ENCODE assay signal across 8 mouse cellular contexts in the genomic region with DNA sequence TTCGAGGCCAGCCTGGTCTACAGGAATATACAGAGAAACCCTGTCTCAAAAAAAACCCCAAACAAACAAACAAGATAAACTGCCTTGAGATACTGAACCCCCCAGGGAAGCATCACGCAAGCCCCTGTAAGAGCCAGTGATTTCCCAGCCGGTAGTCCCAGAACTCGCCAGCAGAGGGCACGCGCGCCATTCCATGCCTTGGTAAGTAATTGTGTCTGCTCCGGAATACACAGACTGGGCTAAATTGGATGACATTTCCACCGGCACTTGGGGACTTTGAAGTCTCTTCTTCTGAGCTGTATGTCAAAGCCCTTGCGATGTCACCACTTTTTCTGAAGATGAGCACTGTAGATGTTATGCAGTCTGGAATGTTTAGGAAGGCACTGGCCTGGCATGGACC. TPM values are rescaled to one million over a fixed set of nuclear protein-coding genes. Genes with fewer than 3 reads are reported as not detected.
A peak's percentile ranks its signal among the peaks of the same experiment; 100 is the strongest.
DNase-seq lines count a peak whose midpoint lies in the region; ATAC-seq lines count a peak whose summit lies in the region.

No protein-coding gene starts in this region.

- H3K4me1 ChIP-seq in liver, embryonic 12.5 days = peaks cover 35% of the 10 kb centered on the region
- peaks cover 9% of the 10 kb centered on the region; the same call in 1 of the 2 replicates for H3K4me1 ChIP-seq in limb, embryonic 13.5 days

- H3K4me3 ChIP-seq in liver, embryonic 12.5 days = no peak overlapping the region
- H3K4me3 ChIP-seq in limb, embryonic 13.5 days = no peak overlapping the region

- no peak overlapping the region for H3K27ac ChIP-seq in liver, embryonic 12.5 days
- no peak overlapping the region for H3K27ac ChIP-seq in limb, embryonic 13.5 days

- H3K36me3 ChIP-seq in liver, embryonic 12.5 days = peaks cover 41% of the 10 kb centered on the region
- H3K36me3 ChIP-seq in limb, embryonic 13.5 days = peaks cover 61% of the 10 kb centered on the region

- H3K4me2 ChIP-seq in liver, embryonic 12.5 days = no peak overlapping the region
- H3K4me2 ChIP-seq in limb, embryonic 13.5 days (replicated peaks) = no peak overlapping the region

- no peak for ATAC-seq in liver, embryonic 12.5 days
- ATAC-seq in granulocyte monocyte progenitor cell, adult 5-6 weeks (replicated peaks; ENCODE audit: poor library complexity, severe bottlenecking) = peak; percentile 36
- ATAC-seq in limb, embryonic 13.5 days (ENCODE audit: low FRiP score, low read depth) = peak; percentile 21; the same call in 1 of the 2 replicates
- peak; percentile 30; the same call in 1 of the 2 replicates for ATAC-seq in monocyte, adult 5-6 weeks (replicated peaks; ENCODE audit: insufficient number of reproducible peaks, low FRiP score, low TSS enrichment, poor library complexity, severe bottlenecking)

- no peaks in the 10 kb centered on the region for H3K27me3 ChIP-seq in liver, embryonic 12.5 days (replicated peaks)
- H3K27me3 ChIP-seq in limb, embryonic 13.5 days = no peaks in the 10 kb centered on the region

- H3K9ac ChIP-seq in liver, embryonic 12.5 days = no peak overlapping the region
- no peak overlapping the region for H3K9ac ChIP-seq in limb, embryonic 13.5 days

- 2% methylated on average over 10 of the region's 10 CpGs for WGBS in liver, embryonic 12.5 days (ENCODE audit: insufficient replicate concordance)
- 1% methylated on average over 10 of the region's 10 CpGs for WGBS in limb, embryonic 13.5 days

- H3K9me3 ChIP-seq in liver, embryonic 12.5 days (replicated peaks) = no peaks in the 10 kb centered on the region
- 0 out of 2 replicates have a peak, but pooled peaks cover 3% of the 10 kb centered on the region for H3K9me3 ChIP-seq in limb, embryonic 13.5 days

- peak; percentile 88 for DNase-seq in liver
- DNase-seq in embryo, embryonic 11.5 days (ENCODE audit: low read depth, low spot score) = peak; percentile 84
- DNase-seq in kidney, adult 9 months = peak; percentile 94
- peak; percentile 84 to 88 for DNase-seq in spleen, postnatal 14 days (ENCODE audit: low spot score in 2 of 2)

RNA-seq across cellular contexts. Expression of a gene that starts 12.2 kb away (rescaled TPM):
- 69.1 and 70.9 TPM in 2 replicates for polyA plus RNA-seq in liver, embryonic 12.5 days (2016; fragmentation: Nextera tagmentation; extraction: Ambion mirVana)
- 2.2 and 11.6 TPM in 2 replicates for total RNA-seq in granulocyte monocyte progenitor cell, adult 5-6 weeks (2014; fragmentation: Nextera tagmentation)
- total RNA-seq in granulocyte monocyte progenitor cell, adult 5-6 weeks (2017) = 4.1 and 7.0 TPM in 2 replicates
- polyA plus RNA-seq in limb, embryonic 13.5 days (2015; fragmentation: Nextera tagmentation; extraction: Ambion mirVana) = 462 and 483 TPM in 2 replicates
- total RNA-seq in monocyte, adult 5-6 weeks (2017) = 6.2 to 20.1 TPM (median 15.3 TPM) in 3 replicates

RNA-seq across cellular contexts. Expression of a gene that starts 17.4 kb away (rescaled TPM):
- polyA plus RNA-seq in liver, embryonic 12.5 days (2016; fragmentation: Nextera tagmentation; extraction: Ambion mirVana) = 8.5 and 8.6 TPM in 2 replicates
- 6.8 and 9.4 TPM in 2 replicates for total RNA-seq in granulocyte monocyte progenitor cell, adult 5-6 weeks (2014; fragmentation: Nextera tagmentation)
- total RNA-seq in granulocyte monocyte progenitor cell, adult 5-6 weeks (2017) = 4.8 and 5.3 TPM in 2 replicates
- polyA plus RNA-seq in limb, embryonic 13.5 days (2015; fragmentation: Nextera tagmentation; extraction: Ambion mirVana) = 22.3 and 24.5 TPM in 2 replicates
- 1.5 to 12.8 TPM (median 3.7 TPM) in 3 replicates for total RNA-seq in monocyte, adult 5-6 weeks (2017)

RNA-seq across cellular contexts. Expression of a gene that starts 17.6 kb away (rescaled TPM):
- 31.6 and 38.7 TPM in 2 replicates for polyA plus RNA-seq in liver, embryonic 12.5 days (2016; fragmentation: Nextera tagmentation; extraction: Ambion mirVana)
- total RNA-seq in granulocyte monocyte progenitor cell, adult 5-6 weeks (2014; fragmentation: Nextera tagmentation) = 42.2 and 57.2 TPM in 2 replicates
- total RNA-seq in granulocyte monocyte progenitor cell, adult 5-6 weeks (2017) = 49.4 and 63.1 TPM in 2 replicates
- polyA plus RNA-seq in limb, embryonic 13.5 days (2015; fragmentation: Nextera tagmentation; extraction: Ambion mirVana) = 71.2 and 71.4 TPM in 2 replicates
- 45.8 to 57.3 TPM (median 52.8 TPM) in 3 replicates for total RNA-seq in monocyte, adult 5-6 weeks (2017)

RNA-seq across cellular contexts. Expression of a gene that starts 23.8 kb away (rescaled TPM):
- polyA plus RNA-seq in liver, embryonic 12.5 days (2016; fragmentation: Nextera tagmentation; extraction: Ambion mirVana) = 26.6 and 26.9 TPM in 2 replicates
- total RNA-seq in granulocyte monocyte progenitor cell, adult 5-6 weeks (2014; fragmentation: Nextera tagmentation) = 2.1 and 3.8 TPM in 2 replicates
- total RNA-seq in granulocyte monocyte progenitor cell, adult 5-6 weeks (2017) = 2.7 and 3.6 TPM in 2 replicates
- 44.0 and 45.4 TPM in 2 replicates for polyA plus RNA-seq in limb, embryonic 13.5 days (2015; fragmentation: Nextera tagmentation; extraction: Ambion mirVana)
- 74.9 to 100 TPM (median 91.0 TPM) in 3 replicates for total RNA-seq in monocyte, adult 5-6 weeks (2017)

RNA-seq across cellular contexts. Expression of a gene that starts 27.2 kb away (rescaled TPM):
- 3.0 and 4.1 TPM in 2 replicates for polyA plus RNA-seq in liver, embryonic 12.5 days (2016; fragmentation: Nextera tagmentation; extraction: Ambion mirVana)
- 21.1 and 29.6 TPM in 2 replicates for total RNA-seq in granulocyte monocyte progenitor cell, adult 5-6 weeks (2014; fragmentation: Nextera tagmentation)
- total RNA-seq in granulocyte monocyte progenitor cell, adult 5-6 weeks (2017) = 1.7 and 4.1 TPM in 2 replicates
- polyA plus RNA-seq in limb, embryonic 13.5 days (2015; fragmentation: Nextera tagmentation; extraction: Ambion mirVana) = 14.5 and 15.3 TPM in 2 replicates
- 1.6 to 5.0 TPM (median 2.0 TPM) in 3 replicates for total RNA-seq in monocyte, adult 5-6 weeks (2017)
